Mouse (Mus musculus): Measurements from ENCODE around the gene Pnmal1. TPM values are rescaled to one million over a fixed set of nuclear protein-coding genes. Genes with fewer than 3 reads are reported as not detected.
A peak's percentile ranks its signal among the peaks of the same experiment; 100 is the strongest.

Pnmal1 gene
- polyA plus RNA-seq, 1 experiment from 2014 or later = 1.8 TPM

DNA sequence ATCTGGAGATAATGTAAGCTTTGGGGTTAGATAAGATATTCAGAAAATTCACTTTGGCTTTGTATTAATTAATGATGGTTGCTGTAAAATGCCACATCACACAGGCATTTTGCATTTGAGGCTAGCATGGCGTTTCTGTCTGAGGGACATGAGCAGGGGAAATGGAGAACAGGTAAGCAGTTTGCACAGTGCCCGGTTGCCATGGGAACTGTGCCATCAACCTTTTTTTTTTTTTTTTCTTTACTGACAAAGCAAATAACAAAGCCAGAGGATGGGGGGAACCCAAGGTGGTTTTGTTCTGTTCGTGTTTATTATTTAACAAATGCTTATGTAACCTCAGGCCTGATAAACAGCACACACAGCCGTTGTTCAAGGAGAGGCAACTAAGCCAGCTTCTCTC lies 16.6 kb upstream of the Pnmal1 start:
- TF ChIP-seq EP300 (optimal IDR thresholded peaks at IDR 0.05) (no peak), CTCF (IDR thresholded peaks at IDR 0.05; ENCODE audit: low read depth) (no peak)
- Histone ChIP-seq H3K27ac (replicated peaks) (no peak overlapping the region), H3K27me3 (ENCODE audit: control insufficient read depth, insufficient read depth, low read length) (no peaks in the 10 kb centered on the region), H3K9me3 (ENCODE audit: control insufficient read depth, low read length) (no peaks in the 10 kb centered on the region), H3K4me2 (replicated peaks; ENCODE audit: low read depth) (no peak overlapping the region), H3K9ac (ENCODE audit: low read length) (no peak overlapping the region), H3K4me3 (ENCODE audit: low read depth, low read length) (no peak overlapping the region), H3K36me3 (ENCODE audit: control insufficient read depth, insufficient read depth, low read length) (no peaks in the 10 kb centered on the region), H3K4me1 (replicated peaks; ENCODE audit: control insufficient read depth, insufficient read depth) (peaks cover 8% of the 10 kb centered on the region)
- DNase-seq (ENCODE audit: low spot score) = no peak
- no peak for ATAC-seq (ENCODE audit: low FRiP score, low TSS enrichment)
- WGBS = 44% methylated on average over 4 of the region's 4 CpGs

DNA sequence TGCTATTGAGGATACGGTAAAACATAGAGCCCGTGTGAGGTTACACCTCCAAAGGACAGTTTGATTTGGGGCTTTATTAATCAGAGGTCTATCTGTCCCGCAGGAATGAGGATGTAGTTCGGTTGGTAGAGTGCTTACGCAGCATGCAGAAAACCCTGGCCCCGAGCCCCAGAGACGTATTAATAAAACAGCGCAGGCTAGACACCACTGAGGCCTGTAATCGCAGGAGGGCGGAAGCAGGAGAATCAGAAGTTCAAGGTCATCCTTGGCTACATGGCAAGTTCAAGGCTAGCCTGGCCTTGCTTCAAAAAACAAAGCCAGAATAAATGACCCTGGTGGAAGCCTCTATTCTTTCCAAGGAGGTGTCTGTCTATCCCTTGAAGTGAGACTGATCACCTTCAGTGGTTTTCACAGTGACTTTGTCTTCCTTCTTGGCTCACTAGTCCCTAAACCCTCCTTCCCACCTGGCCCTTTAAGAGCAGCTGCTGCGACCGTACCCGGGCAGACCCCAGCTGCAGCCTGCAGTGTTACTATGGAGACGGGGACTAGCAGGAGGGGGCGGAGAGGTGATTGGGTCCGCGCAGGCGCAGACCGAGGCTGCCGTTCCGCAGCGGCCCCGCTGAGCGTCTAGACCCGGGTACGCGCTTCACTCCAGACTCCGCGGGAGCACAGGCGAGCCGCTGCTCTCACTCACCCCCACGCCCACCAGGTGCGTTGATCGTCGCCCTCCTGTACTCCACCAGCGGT lies 15.2 kb upstream of the Pnmal1 start, which contains the start of gene Pnmal2:
Pnmal2 (plus strand) TSS at position 622 of the 747 bp plus-strand sequence.
- peaks cover 10% of the 10 kb centered on the region for H3K4me1 ChIP-seq (replicated peaks; ENCODE audit: control insufficient read depth, insufficient read depth)
- TF ChIP-seq CTCF (IDR thresholded peaks at IDR 0.05; ENCODE audit: low read depth) = no peak
- no peaks in the 10 kb centered on the region for H3K27me3 ChIP-seq (ENCODE audit: control insufficient read depth, insufficient read depth, low read length)
- peak within 1 kb of the TSS; percentile 67 for H3K9ac ChIP-seq (ENCODE audit: low read length)
- no peaks in the 10 kb centered on the region for H3K36me3 ChIP-seq (ENCODE audit: control insufficient read depth, insufficient read depth, low read length)
- DNase-seq (ENCODE audit: low spot score) (peak; percentile 73), ATAC-seq (ENCODE audit: low FRiP score, low TSS enrichment) (peak; percentile 77)
- H3K4me2 ChIP-seq (replicated peaks; ENCODE audit: low read depth) = peak within 1 kb of the TSS; percentile 81
- WGBS = 13% methylated on average over 36 of the region's 36 CpGs
- 0 out of 2 replicates have a peak within 1 kb of the TSS, but pooled peaks have one; percentile 30 for H3K27ac ChIP-seq (replicated peaks)
- peak within 1 kb of the TSS; percentile 56 for H3K4me3 ChIP-seq (ENCODE audit: low read depth, low read length)
- H3K9me3 ChIP-seq (ENCODE audit: control insufficient read depth, low read length) = no peaks in the 10 kb centered on the region

DNA sequence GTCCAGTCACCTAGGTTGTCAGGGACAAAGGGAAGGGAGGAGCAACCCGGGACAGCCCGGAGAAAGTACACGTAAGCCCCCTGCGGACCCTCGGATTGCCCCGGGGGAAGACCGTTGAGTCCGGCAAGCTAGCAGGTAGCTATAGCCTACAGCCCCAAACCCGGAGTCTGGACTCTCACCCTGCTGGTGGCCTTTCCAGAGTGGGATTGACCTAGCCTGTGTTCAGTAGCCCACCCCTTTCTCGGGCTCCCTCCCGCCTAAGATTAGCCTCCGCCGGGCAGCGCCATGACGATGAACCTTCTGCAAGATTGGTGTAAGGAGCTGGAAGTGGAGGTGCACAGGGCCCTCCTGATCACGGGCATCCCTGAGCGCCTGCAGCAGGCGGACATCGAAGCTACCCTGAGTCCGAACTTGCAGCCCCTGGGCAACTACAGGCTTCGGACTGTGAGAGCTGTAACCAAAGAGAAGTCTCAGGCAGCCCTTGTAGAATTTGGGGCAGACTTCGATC lies 14.6 kb upstream of the Pnmal1 start:
- peaks cover 10% of the 10 kb centered on the region for H3K4me1 ChIP-seq (replicated peaks; ENCODE audit: control insufficient read depth, insufficient read depth)
- ATAC-seq (ENCODE audit: low FRiP score, low TSS enrichment) (no peak), DNase-seq (ENCODE audit: low spot score) (no peak)
- H3K9me3 ChIP-seq (ENCODE audit: control insufficient read depth, low read length) = no peaks in the 10 kb centered on the region
- H3K9ac ChIP-seq (ENCODE audit: low read length) = peak overlapping the region; percentile 67
- no peaks in the 10 kb centered on the region for H3K36me3 ChIP-seq (ENCODE audit: control insufficient read depth, insufficient read depth, low read length)
- TF ChIP-seq CTCF (IDR thresholded peaks at IDR 0.05; ENCODE audit: low read depth) (no peak), EP300 (optimal IDR thresholded peaks at IDR 0.05) (no peak)
- peak overlapping the region; percentile 81 for H3K4me2 ChIP-seq (replicated peaks; ENCODE audit: low read depth)
- 5% methylated on average over 22 of the region's 22 CpGs for WGBS
- H3K27me3 ChIP-seq (ENCODE audit: control insufficient read depth, insufficient read depth, low read length) = no peaks in the 10 kb centered on the region
- H3K4me3 ChIP-seq (ENCODE audit: low read depth, low read length) = peak overlapping the region; percentile 56
- 0 out of 2 replicates have a peak overlapping the region, but pooled peaks have one; percentile 30 for H3K27ac ChIP-seq (replicated peaks)

DNA sequence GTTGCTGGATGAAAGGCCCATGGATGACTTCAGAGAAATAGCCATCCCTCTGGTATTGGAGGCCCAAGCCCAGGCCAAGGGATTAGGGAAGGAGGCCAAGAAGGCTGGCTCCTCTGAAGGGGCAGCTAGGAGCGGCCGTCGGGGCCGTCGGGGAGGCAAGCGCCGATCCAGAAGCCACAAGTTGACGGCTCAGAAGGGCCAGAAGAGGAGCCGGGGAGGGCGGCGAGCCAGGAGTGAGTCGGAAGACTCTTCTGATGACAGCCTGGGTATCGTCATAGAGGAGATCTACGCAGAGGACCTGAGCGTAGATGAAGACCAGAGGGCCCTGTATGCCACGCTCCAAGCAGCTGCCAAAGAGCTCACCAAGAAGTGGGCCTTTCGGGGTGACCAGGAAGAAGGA lies 14.1 kb upstream of the Pnmal1 start:
- H3K27ac ChIP-seq (replicated peaks) = no peak overlapping the region
- H3K4me1 ChIP-seq (replicated peaks; ENCODE audit: control insufficient read depth, insufficient read depth) = peaks cover 10% of the 10 kb centered on the region
- peak overlapping the region; percentile 67; the same call in 1 of the 2 replicates for H3K9ac ChIP-seq (ENCODE audit: low read length)
- ATAC-seq (ENCODE audit: low FRiP score, low TSS enrichment) (no peak), DNase-seq (ENCODE audit: low spot score) (no peak)
- H3K27me3 ChIP-seq (ENCODE audit: control insufficient read depth, insufficient read depth, low read length) = no peaks in the 10 kb centered on the region
- whole genome bisulfite sequencing = 34% methylated on average over 17 of the region's 17 CpGs
- H3K36me3 ChIP-seq (ENCODE audit: control insufficient read depth, insufficient read depth, low read length) = no peaks in the 10 kb centered on the region
- peak overlapping the region; percentile 81 for H3K4me2 ChIP-seq (replicated peaks; ENCODE audit: low read depth)
- TF ChIP-seq EP300 (optimal IDR thresholded peaks at IDR 0.05) (no peak), CTCF (IDR thresholded peaks at IDR 0.05; ENCODE audit: low read depth) (no peak)
- no peaks in the 10 kb centered on the region for H3K9me3 ChIP-seq (ENCODE audit: control insufficient read depth, low read length)
- peak overlapping the region; percentile 56 for H3K4me3 ChIP-seq (ENCODE audit: low read depth, low read length)

DNA sequence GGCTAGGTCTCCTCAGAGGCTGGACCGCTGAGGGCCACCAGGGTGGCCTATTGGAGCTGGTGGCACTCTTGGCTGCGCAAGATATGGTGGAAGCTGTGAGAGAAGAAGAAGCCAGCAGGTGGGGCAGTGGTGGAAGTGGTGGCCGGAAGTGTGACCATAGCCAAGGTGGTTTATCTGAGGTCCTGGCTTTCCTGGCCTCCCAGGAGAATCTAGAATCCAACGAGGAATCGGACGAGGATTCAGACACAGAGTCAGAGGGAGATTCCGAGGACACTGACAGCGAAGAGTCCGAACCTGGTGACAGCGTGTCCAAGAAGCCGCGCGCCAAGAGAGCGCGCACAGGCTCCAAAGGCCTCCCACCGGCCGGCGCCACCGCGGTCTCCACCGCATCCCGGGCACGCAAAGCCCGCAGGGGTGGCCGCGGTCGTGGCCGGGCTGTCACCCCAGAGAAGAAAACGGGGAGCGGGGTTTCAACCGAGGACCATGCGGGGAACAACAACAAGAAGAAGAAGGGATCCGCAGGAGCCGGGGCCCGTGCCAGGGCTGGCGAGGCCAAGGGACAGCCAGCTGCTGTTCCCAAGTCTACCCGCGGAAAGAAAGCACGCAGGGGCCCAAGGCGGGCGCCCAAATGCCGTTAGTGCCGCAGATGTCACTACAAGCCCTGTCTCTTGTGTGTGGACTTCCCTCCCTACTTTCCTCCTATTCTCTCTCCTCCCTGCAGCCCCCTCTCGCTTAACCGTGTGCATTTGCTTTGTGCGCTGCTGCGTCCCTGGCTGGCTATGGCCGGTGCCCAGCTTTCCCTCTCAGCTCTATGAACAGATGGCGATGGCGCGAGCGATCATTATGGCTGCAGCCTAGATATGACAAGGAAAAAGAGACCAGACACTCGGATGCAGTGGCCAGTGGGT lies 12.8 kb upstream of the Pnmal1 start:
- H3K4me2 ChIP-seq (replicated peaks; ENCODE audit: low read depth) = peak overlapping the region; percentile 56
- H3K36me3 ChIP-seq (ENCODE audit: control insufficient read depth, insufficient read depth, low read length) = no peaks in the 10 kb centered on the region
- H3K9me3 ChIP-seq (ENCODE audit: control insufficient read depth, low read length) = no peaks in the 10 kb centered on the region
- H3K27me3 ChIP-seq (ENCODE audit: control insufficient read depth, insufficient read depth, low read length) = no peaks in the 10 kb centered on the region
- ATAC-seq (ENCODE audit: low FRiP score, low TSS enrichment) = no peak
- TF ChIP-seq EP300 (optimal IDR thresholded peaks at IDR 0.05) = no peak
- peak; percentile 31 for TF ChIP-seq CTCF (IDR thresholded peaks at IDR 0.05; ENCODE audit: low read depth)
- peaks cover 10% of the 10 kb centered on the region for H3K4me1 ChIP-seq (replicated peaks; ENCODE audit: control insufficient read depth, insufficient read depth)
- DNase-seq (ENCODE audit: low spot score) = peak; percentile 46
- H3K9ac ChIP-seq (ENCODE audit: low read length) = peak overlapping the region; percentile 51
- H3K27ac ChIP-seq (replicated peaks) = no peak overlapping the region
- H3K4me3 ChIP-seq (ENCODE audit: low read depth, low read length) = peak overlapping the region; percentile 27
- 22% methylated on average over 53 of the region's 53 CpGs for WGBS

All from stomach, postnatal 0 days (tissue).